Mouse (Mus musculus) hindbrain, embryonic 16.5 days (tissue): Measurements from ENCODE around the gene Reps2. TPM values are rescaled to one million over a fixed set of nuclear protein-coding genes. Genes with fewer than 3 reads are reported as not detected.

ENCODE experiments used
- ATAC-seq: fragments of 200-750 bp; cut with Nextera tagmentation; 2 replicates; pipeline ENCODE4 v1.8.0; 2017; ENCODE audit warnings: moderate TSS enrichment, moderate library complexity
- H3K27ac ChIP-seq: fragments of 300-500 bp; sonication (generic); 2 replicates; pipeline ENCODE4 v1.5.1; 2014; ENCODE audit warnings: low read depth, mild to moderate bottlenecking, control low read depth, low read length, moderate library complexity
- H3K27me3 ChIP-seq: fragments of 300-500 bp; sonication (generic); replicated peaks from 2 replicates; pipeline ENCODE4 v1.6.1; 2014; ENCODE audit warnings: low read length; ENCODE audit not compliant: control insufficient read depth, insufficient read depth
- H3K36me3 ChIP-seq: fragments of 300-500 bp; sonication (generic); 2 replicates; pipeline ENCODE4 v1.6.1; 2014; ENCODE audit warnings: mild to moderate bottlenecking, low read length, moderate library complexity, mixed read lengths; ENCODE audit not compliant: control insufficient read depth, insufficient read depth
- H3K4me1 ChIP-seq: fragments of 300-500 bp; sonication (generic); 2 replicates; pipeline ENCODE4 v1.6.1; 2014; ENCODE audit warnings: low read depth, low read length; ENCODE audit not compliant: control insufficient read depth, insufficient read depth
- H3K4me2 ChIP-seq: fragments of 300-500 bp; sonication (generic); 2 replicates; pipeline ENCODE4 v1.6.1; 2014; ENCODE audit warnings: mild to moderate bottlenecking, low read length, control low read depth, moderate library complexity
- H3K4me3 ChIP-seq: fragments of 300-500 bp; sonication (generic); 2 replicates; pipeline ENCODE4 v1.5.1; 2014; ENCODE audit warnings: mild to moderate bottlenecking, low read length, control low read depth, moderate library complexity
- H3K9ac ChIP-seq: fragments of 300-500 bp; sonication (generic); 2 replicates; pipeline ENCODE4 v1.6.1; 2014; ENCODE audit warnings: low read depth, mild to moderate bottlenecking, control low read depth, low read length, moderate library complexity
- H3K9me3 ChIP-seq: fragments of 300-500 bp; sonication (generic); 2 replicates; pipeline ENCODE4 v1.6.1; 2014; ENCODE audit warnings: mild to moderate bottlenecking, low read length, moderate library complexity; ENCODE audit not compliant: control insufficient read depth
- WGBS: fragments of 180-500 bp; shearing (Covaris S2); extraction: QIAGEN DNeasy Blood & Tissue Kit; methylation state at CpG from one replicate; pipeline ENCODE4 v1.1.7; 2014; 5-methylcytosine and 5-hydroxymethylcytosine counted together
- polyA plus RNA-seq: library from polyadenylated mRNA; unstranded; fragments of >200 nt; fragmentation: Nextera tagmentation; extraction: Ambion mirVana; gene quantifications from 2 replicates; pipeline ENCODE4 v1.2.1, GENCODE M21; 2015

The Reps2 gene
- polyA plus RNA-seq, 1 experiment from 2014 or later = 2.6 TPM

GRCm38 (mm10) chrX:162487734-162488133, 155.7 kb downstream of the Reps2 start:
- Histone ChIP-seq H3K4me1 (no peaks in the 10 kb centered on the region), H3K27me3 (no peaks in the 10 kb centered on the region; the same call in 1 of the 2 replicates), H3K27ac (no peak overlapping the region), H3K4me3 (no peak overlapping the region), H3K9me3 (no peaks in the 10 kb centered on the region), H3K4me2 (no peak overlapping the region), H3K9ac (no peak overlapping the region), H3K36me3 (no peaks in the 10 kb centered on the region)
- no peak for ATAC-seq

DNA sequence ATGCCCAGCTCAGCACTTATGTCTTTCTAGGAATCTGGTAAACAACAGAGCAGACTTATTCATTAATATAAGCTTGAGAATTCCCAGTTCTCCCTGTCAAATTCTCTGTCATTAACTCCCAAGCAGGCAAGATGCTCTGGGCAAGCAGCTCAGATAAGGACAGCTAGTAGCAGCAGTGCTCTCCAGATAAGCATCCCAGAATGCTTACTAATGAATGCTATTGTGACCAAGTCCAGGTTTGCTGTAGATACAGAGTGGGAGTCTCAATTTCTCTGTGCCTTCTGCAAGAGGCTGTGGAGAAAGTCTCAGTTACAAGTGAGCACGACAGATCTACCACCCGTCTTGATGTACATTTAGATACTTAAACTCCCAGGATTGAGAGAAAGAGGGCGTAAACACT, 173.2 kb downstream of the Reps2 start:
- no peak for ATAC-seq
- 74% methylated on average over 3 of the region's 3 CpGs for WGBS

GRCm38 (mm10) chrX:162462156-162462555, 181.3 kb downstream of the Reps2 start:
- Histone ChIP-seq H3K27me3 (no peaks in the 10 kb centered on the region), H3K4me2 (no peak overlapping the region), H3K27ac (no peak overlapping the region), H3K9ac (no peak overlapping the region), H3K36me3 (no peaks in the 10 kb centered on the region), H3K9me3 (no peaks in the 10 kb centered on the region), H3K4me1 (no peaks in the 10 kb centered on the region), H3K4me3 (no peak overlapping the region)
- WGBS = 57% methylated on average over 5 of the region's 5 CpGs
- ATAC-seq = no peak

More for the DNA sequence above, 173.2 kb downstream of the Reps2 start:
- H3K27me3 ChIP-seq = 0 out of 2 replicates have a peak, but pooled peaks cover 2% of the 10 kb centered on the region
- H3K9ac ChIP-seq = no peak overlapping the region
- no peaks in the 10 kb centered on the region for H3K36me3 ChIP-seq
- H3K4me1 ChIP-seq = no peaks in the 10 kb centered on the region
- H3K4me2 ChIP-seq = no peak overlapping the region
- no peaks in the 10 kb centered on the region for H3K9me3 ChIP-seq
- H3K4me3 ChIP-seq = no peak overlapping the region
- H3K27ac ChIP-seq = no peak overlapping the region

DNA sequence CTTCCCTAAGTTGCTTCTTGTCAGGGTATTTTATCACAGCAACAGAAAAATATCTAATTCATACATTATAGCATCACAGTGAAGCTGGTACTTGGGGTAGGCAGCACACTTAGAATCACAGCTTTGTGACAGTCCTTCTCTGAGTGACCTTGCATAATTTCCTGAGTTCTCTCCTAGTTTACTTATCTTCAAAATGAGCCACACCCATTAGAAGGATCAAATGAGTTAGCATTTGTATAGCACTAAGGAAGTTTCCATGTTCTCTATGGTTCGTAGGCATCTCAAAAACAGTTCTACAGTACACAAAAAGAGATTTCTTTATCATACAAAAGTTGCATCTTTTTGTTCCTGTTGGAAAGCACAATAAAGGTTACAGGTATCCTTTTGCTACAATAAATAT, 187.0 kb downstream of the Reps2 start:
- Histone ChIP-seq H3K4me3 (no peak overlapping the region), H3K4me2 (no peak overlapping the region), H3K9me3 (no peaks in the 10 kb centered on the region), H3K36me3 (no peaks in the 10 kb centered on the region), H3K4me1 (no peaks in the 10 kb centered on the region), H3K27me3 (no peaks in the 10 kb centered on the region; the same call in 1 of the 2 replicates), H3K9ac (no peak overlapping the region), H3K27ac (no peak overlapping the region)
- 92% methylated on average over 1 of the region's 1 CpGs for WGBS
- no peak for ATAC-seq

GRCm38 (mm10) chrX:162455364-162455763, 188.1 kb downstream of the Reps2 start:
- ATAC-seq = no peak
- 86% methylated on average over 1 of the region's 1 CpGs for WGBS
- no peaks in the 10 kb centered on the region for H3K36me3 ChIP-seq

DNA sequence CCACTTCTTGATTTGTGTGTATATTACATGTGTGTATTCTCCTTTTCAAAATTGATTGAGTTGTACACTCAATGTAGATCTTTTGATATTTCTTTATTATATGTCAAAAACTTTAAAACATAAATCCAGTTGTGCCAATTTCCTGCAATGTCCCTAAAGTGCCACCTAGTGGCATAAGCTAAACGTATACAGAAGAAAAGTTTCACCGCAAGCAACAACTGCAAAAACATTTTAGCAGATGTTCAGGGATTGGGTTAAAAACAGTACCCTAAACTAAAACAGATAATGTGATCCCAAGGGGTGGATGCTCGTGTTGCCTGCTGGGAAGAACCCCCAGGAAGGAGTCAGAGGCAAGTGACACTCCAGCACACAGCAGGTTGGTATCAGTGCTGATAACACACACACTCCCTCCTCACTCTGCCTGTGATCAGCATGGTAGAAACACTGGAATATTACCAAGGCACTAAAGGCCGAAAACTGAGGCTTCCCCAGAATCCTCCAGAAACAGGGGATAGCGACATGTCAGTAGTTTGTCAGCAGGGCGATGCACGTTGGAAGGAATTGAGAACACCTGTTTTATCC, 189.5 kb downstream of the Reps2 start:
- no peaks in the 10 kb centered on the region; the same call in 1 of the 2 replicates for H3K27me3 ChIP-seq
- no peak overlapping the region for H3K27ac ChIP-seq
- WGBS = 68% methylated on average over 7 of the region's 7 CpGs
- no peaks in the 10 kb centered on the region for H3K9me3 ChIP-seq
- H3K4me1 ChIP-seq = no peaks in the 10 kb centered on the region
- no peaks in the 10 kb centered on the region for H3K36me3 ChIP-seq
- no peak overlapping the region for H3K4me2 ChIP-seq
- H3K4me3 ChIP-seq = no peak overlapping the region
- no peak overlapping the region for H3K9ac ChIP-seq
- ATAC-seq = no peak

More at GRCm38 (mm10) chrX:162455364-162455763, 188.1 kb downstream of the Reps2 start:
- H3K27ac ChIP-seq = no peak overlapping the region
- no peak overlapping the region for H3K4me2 ChIP-seq
- H3K9me3 ChIP-seq = no peaks in the 10 kb centered on the region
- no peaks in the 10 kb centered on the region for H3K4me1 ChIP-seq
- H3K4me3 ChIP-seq = no peak overlapping the region
- no peak overlapping the region for H3K9ac ChIP-seq
- no peaks in the 10 kb centered on the region; the same call in 1 of the 2 replicates for H3K27me3 ChIP-seq

DNA sequence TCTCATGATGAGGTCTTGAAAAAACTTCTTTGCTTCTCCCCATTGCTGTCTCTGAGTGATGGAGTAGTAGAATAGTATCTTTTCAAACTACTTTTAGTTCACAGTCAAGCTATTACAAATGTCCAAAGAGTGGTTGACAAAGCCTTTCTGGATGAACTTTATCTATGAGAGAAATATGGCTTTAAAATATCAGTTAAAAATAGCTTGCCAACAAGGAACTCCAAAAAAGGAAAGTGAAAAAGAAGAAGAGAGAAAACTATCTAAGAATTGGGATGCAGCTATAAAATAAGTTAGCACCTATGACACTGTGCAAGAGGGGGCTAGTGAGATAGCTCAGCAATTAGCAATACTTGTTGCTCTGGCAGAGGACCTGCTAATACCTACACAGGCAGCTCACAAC, 190.8 kb downstream of the Reps2 start:
- Histone ChIP-seq H3K9ac (no peak overlapping the region), H3K4me2 (no peak overlapping the region), H3K4me1 (no peaks in the 10 kb centered on the region), H3K27ac (no peak overlapping the region), H3K9me3 (no peaks in the 10 kb centered on the region), H3K27me3 (no peaks in the 10 kb centered on the region; the same call in 1 of the 2 replicates), H3K36me3 (no peaks in the 10 kb centered on the region), H3K4me3 (no peak overlapping the region)
- ATAC-seq = no peak

DNA sequence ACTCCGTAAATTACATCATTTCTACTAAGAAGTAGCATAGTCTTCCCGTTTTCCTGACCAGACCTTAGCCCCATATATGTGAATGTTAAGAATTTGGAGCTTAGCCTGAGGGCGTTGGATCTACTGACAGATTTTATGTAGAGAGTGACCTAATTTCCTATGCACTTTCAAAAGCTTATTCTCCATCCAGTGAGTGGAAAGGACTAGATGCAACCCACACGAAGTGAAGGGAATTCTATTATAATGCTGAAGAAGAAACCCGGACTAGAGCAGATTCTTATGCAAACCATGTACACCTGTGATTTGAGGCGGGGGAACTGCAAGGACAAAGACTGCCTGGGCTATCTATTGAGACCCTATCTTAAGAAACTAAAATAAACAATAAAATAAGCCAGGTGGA, 195.5 kb downstream of the Reps2 start:
- ATAC-seq = no peak
- no peaks in the 10 kb centered on the region for H3K36me3 ChIP-seq
- no peak overlapping the region for H3K4me3 ChIP-seq
- H3K9ac ChIP-seq = no peak overlapping the region
- no peaks in the 10 kb centered on the region for H3K9me3 ChIP-seq
- no peaks in the 10 kb centered on the region for H3K4me1 ChIP-seq
- no peak overlapping the region for H3K4me2 ChIP-seq
- H3K27ac ChIP-seq = no peak overlapping the region
- H3K27me3 ChIP-seq = no peaks in the 10 kb centered on the region; the same call in 1 of the 2 replicates
- WGBS = 68% methylated on average over 6 of the region's 6 CpGs

DNA sequence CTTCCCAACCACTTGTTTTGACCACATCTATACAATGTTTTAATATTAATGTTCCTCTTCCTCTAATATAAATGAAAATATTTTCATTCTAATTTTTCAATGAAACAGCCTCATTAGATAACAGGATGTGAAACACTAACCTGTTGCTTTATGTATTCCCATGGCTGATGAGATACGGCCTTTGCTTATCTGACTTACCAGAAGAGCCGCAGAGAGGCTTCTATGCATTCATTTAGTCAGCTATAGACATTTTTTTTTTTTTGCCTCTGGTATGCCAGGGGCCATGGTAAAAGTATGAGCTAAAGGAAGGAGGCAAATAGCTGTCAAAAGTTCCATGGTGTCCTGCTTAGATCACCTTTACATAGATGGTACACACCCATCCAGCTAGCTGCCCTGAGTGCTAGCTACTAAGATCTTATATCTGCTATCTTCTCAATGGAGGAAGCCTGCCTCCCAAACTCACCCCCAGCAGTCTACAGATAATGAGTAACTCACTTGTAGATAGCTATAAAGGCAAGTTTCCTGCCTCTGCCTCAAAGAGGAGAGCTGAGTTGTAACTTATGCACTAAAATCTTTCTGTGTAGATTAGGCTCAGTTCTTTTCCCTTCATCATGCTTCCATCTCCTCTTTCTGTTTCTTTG, 196.7 kb downstream of the Reps2 start:
- Histone ChIP-seq H3K9ac (no peak overlapping the region), H3K4me3 (no peak overlapping the region), H3K4me2 (no peak overlapping the region), H3K36me3 (no peaks in the 10 kb centered on the region), H3K27me3 (no peaks in the 10 kb centered on the region; the same call in 1 of the 2 replicates), H3K27ac (no peak overlapping the region), H3K9me3 (no peaks in the 10 kb centered on the region), H3K4me1 (no peaks in the 10 kb centered on the region)
- 95% methylated on average over 2 of the region's 2 CpGs for WGBS
- no peak for ATAC-seq
